Mouse (Mus musculus): ENCODE measurements around the gene Uba52. TPM values are rescaled to one million over a fixed set of nuclear protein-coding genes. Genes with fewer than 3 reads are reported as not detected.

The Uba52 gene
- total RNA-seq, 2 experiments from 2014 or later = 1,529 to 1,618 TPM

- DNase-seq (ENCODE audit: low spot score in 2 of 2) = no peak
Observed at GRCm38 (mm10) chr8:70487993-70488796, 22.4 kb downstream of the Uba52 start.

GRCm38 (mm10) chr8:70486941-70487520 is 23.6 kb downstream of the Uba52 start, which contains the start of gene Tmem59l:
TSS of gene Tmem59l (minus strand) at chr8:70487358.
- DNase-seq (ENCODE audit: low spot score in 2 of 2) = no peak

- no peak for DNase-seq (ENCODE audit: low spot score in 2 of 2)
Observed at GRCm38 (mm10) chr8:70486191-70486681, 24.4 kb downstream of the Uba52 start.

- DNase-seq (ENCODE audit: low spot score in 2 of 2) = no peak
Observed at GRCm38 (mm10) chr8:70482943-70483342, 27.7 kb downstream of the Uba52 start.

GRCm38 (mm10) chr8:70481908-70482307 is 28.7 kb downstream of the Uba52 start:
- no peak for DNase-seq (ENCODE audit: low spot score in 2 of 2)

GRCm38 (mm10) chr8:70477269-70477982 is 33.2 kb downstream of the Uba52 start:
- DNase-seq (ENCODE audit: low spot score in 2 of 2) = no peak

GRCm38 (mm10) chr8:70476333-70477268 is 34.0 kb downstream of the Uba52 start, which contains the start of gene Klhl26:
TSS of gene Klhl26 (minus strand) at chr8:70476968.
- DNase-seq (ENCODE audit: low spot score in 2 of 2) = peak; percentile 83 to 90

GRCm38 (mm10) chr8:70471856-70472255 is 38.7 kb downstream of the Uba52 start:
- DNase-seq (ENCODE audit: low spot score in 2 of 2) = no peak

GRCm38 (mm10) chr8:70469938-70470337 is 40.7 kb downstream of the Uba52 start:
- no peak for DNase-seq (ENCODE audit: low spot score in 2 of 2)

- DNase-seq (ENCODE audit: low spot score in 2 of 2) = no peak
Observed at GRCm38 (mm10) chr8:70469295-70469916, 41.2 kb downstream of the Uba52 start.

GRCm38 (mm10) chr8:70468733-70469132 is 41.9 kb downstream of the Uba52 start:
- no peak for DNase-seq (ENCODE audit: low spot score in 2 of 2)

GRCm38 (mm10) chr8:70467907-70468306 is 42.7 kb downstream of the Uba52 start:
- DNase-seq (ENCODE audit: low spot score in 2 of 2) = no peak

- no peak for DNase-seq (ENCODE audit: low spot score in 2 of 2)
Observed at GRCm38 (mm10) chr8:70467229-70467725, 43.3 kb downstream of the Uba52 start.

GRCm38 (mm10) chr8:70466771-70467170 is 43.8 kb downstream of the Uba52 start:
- no peak for DNase-seq (ENCODE audit: low spot score in 2 of 2)

- no peak for DNase-seq (ENCODE audit: low spot score in 2 of 2)
Observed at GRCm38 (mm10) chr8:70466305-70466704, 44.3 kb downstream of the Uba52 start.

- DNase-seq (ENCODE audit: low spot score in 2 of 2) = no peak
Observed at GRCm38 (mm10) chr8:70465701-70466100, 44.9 kb downstream of the Uba52 start.

GRCm38 (mm10) chr8:70464162-70464561 is 46.4 kb downstream of the Uba52 start:
- DNase-seq (ENCODE audit: low spot score in 2 of 2) = no peak

GRCm38 (mm10) chr8:70463306-70463705 is 47.3 kb downstream of the Uba52 start:
- no peak for DNase-seq (ENCODE audit: low spot score in 2 of 2)

GRCm38 (mm10) chr8:70462516-70462813 is 48.1 kb downstream of the Uba52 start:
- no peak for DNase-seq (ENCODE audit: low spot score in 2 of 2)

All from adrenal gland, postnatal 4 days (tissue).